Mouse (Mus musculus) liver, adult 2 months (tissue): ENCODE results near the gene Hpcal1.

Experiments used
- CTCF ChIP-seq: fragments of 200-500 bp; IDR thresholded peaks from 2 replicates; pipeline ENCODE4 v1.5.1; 2011; ENCODE audit warnings: low read depth, low read length, control low read depth
- POLR2A ChIP-seq: fragments of 200-500 bp; IDR thresholded peaks from 2 replicates; pipeline ENCODE4 v1.6.1; 2011; ENCODE audit warnings: low read length, control low read depth; ENCODE audit not compliant: insufficient read depth; ENCODE audit errors: extremely low read depth

GRCm38 (mm10) chr12:17641269-17641668, 49.4 kb upstream of the Hpcal1 start:
- TF ChIP-seq CTCF (no peak), POLR2A (no peak)
